Mouse (Mus musculus) heart, postnatal 14 days (tissue): Measurements from ENCODE around the gene Elovl3. TPM values are rescaled to one million over a fixed set of nuclear protein-coding genes. Genes with fewer than 3 reads are reported as not detected.
A peak's percentile ranks its signal among the peaks of the same experiment; 100 is the strongest.
"Not testable (repeated sequence)": the region's sequence is repeated elsewhere in the genome, so short reads cannot be mapped to it uniquely, and the experiment has no call there.

ENCODE experiments used
- DNase-seq, 2 experiments: peaks; one replicate each; pipeline ENCODE4 v3.0.0; 2021 to 2022
- intact Hi-C: fragments of 180-260 bp; cut with DNase I; formaldehyde crosslinking; loops from one replicate; pipeline ENCODE4 v1.15.1; 2025
- total RNA-seq, 2 experiments: library from RNA; stranded (reverse); gene quantifications; 2 replicates each; pipeline ENCODE4 v1.2.3; 2021

The Elovl3 gene
- total RNA-seq, 2 experiments from 2014 or later, result 0.67 TPM; not detected in 1

DNA sequence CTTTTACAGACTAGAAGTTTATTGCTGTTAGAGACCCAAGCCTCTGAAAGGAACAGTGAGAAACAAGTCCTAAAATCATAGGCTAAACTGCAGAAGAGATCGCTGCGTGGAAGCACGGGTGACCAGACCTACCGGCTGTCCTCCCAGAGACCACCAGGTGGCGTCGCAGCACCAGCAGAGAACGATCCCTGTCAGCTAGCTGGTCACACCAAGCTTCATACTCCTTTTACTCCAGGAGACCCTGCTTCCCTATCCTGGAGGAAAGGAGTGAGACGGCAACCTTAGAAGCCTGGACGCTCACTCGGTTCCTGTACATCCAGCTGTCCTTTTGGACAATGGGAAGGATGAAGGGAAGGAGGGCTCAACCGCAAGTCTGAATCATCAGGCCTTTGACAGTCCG is 3.6 kb downstream of the Elovl3 start:
- peak; percentile 92 to 95 for DNase-seq
- intact Hi-C loops, result loop anchor here (1.0 to 2.0 kb wide), 2 partner anchors 119 to 170 kb away; partner anchors contain the start of gene Nfkb2

DNA sequence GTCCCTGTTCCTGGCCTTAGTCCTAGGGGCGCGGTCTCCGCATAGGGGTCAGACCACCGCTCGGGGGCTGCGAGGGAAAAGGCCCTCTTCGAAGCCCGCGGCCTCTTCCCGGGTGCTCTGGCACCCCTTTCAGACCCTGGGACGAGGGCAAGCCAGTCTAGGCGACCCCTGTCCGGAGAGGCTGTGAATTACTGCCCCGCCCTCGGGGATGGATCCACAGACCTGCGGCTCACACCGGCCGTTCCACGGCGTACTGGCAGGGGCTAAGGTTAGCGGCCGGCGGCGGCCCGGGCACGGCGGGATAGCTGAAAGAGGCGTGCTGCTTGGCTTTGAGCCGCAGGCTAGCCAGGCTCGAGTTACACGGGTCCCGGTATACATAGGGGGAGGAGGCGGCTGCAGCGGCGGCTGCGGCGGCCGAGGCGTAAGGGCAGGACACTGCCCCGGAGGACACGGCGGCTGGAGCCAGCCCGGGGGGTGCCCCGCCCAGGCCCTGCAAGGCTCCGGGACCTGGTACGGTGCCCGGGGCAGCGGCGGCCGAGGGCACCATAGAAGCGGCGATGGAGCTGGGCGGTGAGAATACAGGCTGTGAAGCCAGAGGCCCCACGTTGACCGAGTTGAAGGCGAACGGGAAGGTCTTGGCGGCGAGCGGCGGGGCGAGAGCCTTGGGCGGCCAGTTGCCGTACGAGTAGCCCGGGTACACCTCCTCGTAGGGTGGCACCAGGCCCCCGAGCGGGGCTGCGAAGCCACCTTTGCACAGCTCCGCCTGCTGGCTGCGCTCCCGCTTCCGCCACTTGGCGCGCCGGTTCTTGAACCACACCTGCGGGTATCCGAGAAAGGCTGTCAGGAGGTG is 4.3 kb downstream of the Elovl3 start:
- peak; percentile 49 to 56 for DNase-seq
- intact Hi-C loops, result loop anchor here (1.0 to 2.0 kb wide), 2 partner anchors 118 to 169 kb away; partner anchors contain the start of gene Nfkb2

DNA sequence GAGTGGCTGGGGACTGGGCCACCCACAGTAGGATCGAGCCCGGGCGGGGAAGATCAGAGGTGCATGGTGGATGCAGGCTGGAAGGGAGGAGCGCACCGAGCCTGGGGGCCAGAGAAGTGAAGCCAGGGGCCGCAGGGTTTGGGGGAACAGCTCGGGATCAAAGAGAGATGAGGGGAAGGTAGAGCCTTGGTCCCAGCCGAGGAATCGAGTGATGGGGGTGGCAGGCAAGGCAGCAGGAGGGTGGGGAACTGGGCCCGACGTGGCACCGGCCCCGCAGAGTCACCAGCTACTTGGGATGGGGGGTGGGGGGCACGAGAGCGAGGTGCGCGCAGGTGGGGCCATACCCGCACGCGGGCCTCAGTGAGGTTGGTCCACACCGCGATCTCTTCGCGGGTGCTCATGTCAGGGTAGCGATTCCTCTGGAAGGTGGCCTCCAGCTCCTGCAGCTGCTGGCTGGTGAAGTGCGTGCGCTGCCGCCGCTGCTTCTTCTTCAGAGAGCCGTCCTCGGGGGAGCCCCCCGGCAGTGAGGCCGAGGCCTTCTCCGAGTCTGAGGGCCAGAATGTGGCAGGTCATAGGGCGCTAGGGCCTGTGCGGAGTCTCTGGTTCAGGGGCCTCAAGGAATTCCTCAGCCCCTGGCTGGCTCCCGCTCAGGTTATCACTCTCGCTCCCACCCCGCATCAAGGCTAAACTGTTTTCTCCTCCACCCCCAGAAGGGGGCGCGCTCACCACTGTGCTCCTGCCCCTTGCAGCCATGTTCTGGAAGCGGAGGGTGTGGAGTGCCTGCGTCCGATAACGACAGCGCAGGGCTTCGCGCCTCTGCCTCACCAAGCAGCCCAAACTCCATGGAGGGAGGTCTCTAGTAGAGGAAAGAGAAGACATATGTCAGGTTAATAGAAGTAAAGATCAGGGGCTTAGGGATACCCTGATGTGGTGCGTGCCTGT is 5.2 kb downstream of the Elovl3 start:
- intact Hi-C loops, result no loop called here
- peak; percentile 84 for DNase-seq

DNA sequence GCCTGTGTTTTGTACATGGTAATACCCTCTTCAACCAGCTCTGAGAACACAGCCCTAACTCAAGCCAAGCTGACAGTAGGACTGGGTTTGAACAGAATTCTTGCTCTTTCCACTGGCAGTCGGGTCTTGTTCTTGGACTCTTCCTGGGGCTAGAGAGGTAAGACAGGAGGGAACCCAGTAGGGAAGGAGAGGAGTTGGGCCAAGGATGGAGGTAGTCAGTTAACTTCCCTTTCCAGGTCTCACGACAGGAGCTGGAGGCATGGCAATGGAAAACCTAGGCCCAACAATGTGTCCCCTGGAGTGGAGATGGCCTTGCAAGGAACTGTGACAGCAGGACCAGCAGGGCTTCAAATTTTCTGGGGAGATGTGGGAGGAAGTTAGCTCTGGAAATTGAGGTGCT is 8.6 kb downstream of the Elovl3 start:
- intact Hi-C loops, result no loop called here
- DNase-seq, result no peak

DNA sequence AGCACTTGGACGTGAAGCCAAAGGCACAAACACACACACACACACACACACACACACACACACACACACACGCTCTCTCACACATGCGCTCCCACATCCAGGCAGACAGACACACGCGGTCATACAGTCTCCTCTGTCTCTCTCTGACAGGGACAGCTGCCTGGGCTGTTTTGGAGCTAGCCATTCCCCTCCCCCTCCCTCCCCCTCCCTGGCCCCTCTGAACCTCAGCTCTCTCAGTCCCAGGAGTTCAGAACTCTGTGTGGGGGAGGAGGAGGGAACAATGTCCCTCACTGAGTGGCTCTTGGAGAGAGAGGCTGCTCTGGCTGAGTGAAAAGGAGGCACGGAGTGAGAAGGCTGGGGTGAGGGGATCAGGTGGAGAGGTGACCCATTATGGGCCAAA is 9.4 kb downstream of the Elovl3 start:
- peak; percentile 9 to 10 for DNase-seq
- intact Hi-C loops, result no loop called here

DNA sequence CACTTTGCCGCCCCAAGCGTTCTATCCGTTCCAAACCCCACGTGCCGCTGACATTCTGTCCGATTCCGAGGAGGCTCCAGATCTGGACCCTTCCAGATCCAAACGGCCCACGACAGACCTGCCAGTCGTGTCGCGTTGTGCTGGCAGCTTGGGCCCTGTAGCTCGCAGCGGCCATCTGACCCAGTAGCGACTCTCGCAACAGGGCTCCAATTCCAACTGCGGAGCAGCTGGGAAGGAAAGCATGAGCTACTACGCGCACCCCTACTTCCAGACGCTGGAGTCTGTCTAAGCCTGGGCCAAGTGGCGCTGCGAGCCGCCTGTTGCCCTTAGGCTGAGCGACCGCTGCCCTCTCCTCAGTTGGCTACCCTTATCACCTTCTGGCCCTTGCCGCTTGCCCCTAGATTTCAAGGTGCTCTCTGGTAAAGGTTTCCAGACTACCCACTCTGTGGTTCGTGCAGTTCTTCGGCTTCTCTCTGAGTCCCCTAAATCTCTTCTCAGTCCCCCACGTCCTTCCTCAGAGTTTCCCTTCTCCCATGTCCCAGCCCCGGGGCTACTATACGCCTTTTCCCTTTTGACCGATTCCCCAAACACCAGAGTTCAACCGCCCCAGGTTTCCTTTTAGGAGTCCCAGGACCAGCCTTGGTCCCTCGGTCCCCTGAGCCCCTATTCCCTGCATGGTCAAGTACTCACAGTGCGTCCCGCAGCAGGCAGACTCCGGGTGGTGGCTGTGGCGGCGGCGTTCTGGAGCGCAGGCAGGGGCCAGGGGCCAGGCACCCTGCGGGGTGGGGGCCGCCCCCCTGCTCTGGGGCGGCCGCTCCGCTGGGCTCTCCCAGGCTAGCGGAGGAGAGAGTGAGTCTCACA is 16.0 kb downstream of the Elovl3 start, which contains the start of gene Pitx3:
Gene Pitx3, minus strand, starts transcription at position 816 of the 861 bp plus-strand sequence.
- DNase-seq, result peak; percentile 27 to 30
- intact Hi-C loops, result loop anchor here (5.0 kb wide), 1 partner anchor 40 kb away; no protein-coding TSS in a partner anchor

DNA sequence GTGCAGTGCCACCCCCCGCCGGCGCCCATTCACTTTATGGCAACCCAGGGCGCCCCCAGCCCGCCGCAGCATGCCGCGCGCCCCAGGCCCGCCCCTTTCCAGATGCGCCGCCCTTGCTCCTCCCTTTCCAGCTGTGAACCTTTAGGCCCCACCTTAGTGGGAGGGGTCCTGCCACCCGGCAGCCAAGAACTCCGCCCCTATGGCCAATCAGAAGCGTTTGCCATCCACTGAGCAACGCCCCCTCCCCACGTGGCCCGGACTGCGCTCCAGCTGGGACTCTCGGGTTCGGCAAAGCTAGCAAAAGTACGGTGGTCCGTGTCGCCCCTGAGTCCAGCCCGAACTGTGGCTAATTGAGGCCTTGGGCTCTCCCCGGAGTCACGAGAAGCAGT is 16.7 kb downstream of the Elovl3 start:
- intact Hi-C loops, result loop anchor here (5.0 kb wide), 1 partner anchor 39 kb away; no protein-coding TSS in a partner anchor
- DNase-seq, result peak; percentile 85 to 88

DNA sequence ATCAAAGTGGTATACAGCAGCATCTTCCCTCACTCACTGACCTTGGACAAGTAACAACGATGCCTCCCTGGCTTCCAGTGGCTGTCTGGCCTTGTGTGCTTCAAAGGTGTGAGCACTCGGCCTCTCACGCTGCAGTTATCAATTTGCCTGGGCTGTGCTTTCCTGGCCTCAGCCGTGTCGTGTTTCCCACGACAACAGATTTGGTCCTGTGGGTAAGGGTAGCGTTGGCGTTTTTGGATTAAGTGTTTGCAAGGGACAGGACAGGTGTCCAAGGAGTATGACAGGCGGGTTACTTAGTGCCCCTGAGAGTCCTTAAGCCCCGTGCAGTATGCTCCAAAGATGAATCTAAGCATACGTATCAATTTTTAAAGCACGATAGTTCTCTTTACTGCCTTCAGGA is 17.4 kb downstream of the Elovl3 start:
- DNase-seq, result no peak
- intact Hi-C loops, result loop anchor here (5.0 kb wide), 1 partner anchor 38 kb away; no protein-coding TSS in a partner anchor

DNA sequence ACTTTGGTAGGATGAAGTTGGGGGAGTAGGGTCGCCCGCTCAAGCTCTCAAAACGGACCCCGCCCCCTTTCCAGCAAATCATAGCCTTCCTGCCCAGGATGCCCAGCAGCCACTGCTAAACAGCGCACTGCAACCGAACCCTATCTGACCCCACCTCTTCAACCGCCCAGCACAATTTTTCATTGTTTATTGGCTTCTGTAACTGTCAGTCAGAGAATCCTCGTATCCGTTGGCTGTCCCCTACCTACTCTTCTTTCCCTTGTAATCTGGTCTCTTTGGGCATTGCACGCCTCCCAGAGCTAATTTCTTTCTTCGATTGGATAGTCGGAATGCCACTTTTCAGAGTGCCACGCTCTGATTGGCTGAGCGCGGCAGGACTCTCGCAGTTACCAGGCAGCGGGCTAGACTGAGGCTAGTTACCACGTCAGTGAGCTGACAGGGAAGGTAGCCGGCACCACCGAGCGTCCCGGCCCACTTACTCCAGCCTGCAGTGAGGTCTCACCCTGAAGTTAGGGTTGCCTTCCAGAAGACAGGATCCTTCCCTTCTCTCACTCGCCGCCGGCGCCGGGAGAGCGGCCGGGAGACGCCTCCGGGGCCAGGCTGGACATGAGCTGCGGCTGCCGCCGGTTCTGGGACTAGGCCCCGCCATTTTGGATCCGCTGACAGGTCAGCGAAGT is 20.6 kb downstream of the Elovl3 start, which contains the start of gene Gbf1:
Gene Gbf1, plus strand, starts transcription at position 383 of the 677 bp plus-strand sequence.
- DNase-seq, result peak; percentile 90 to 91
- intact Hi-C loops, result no loop called here

DNA sequence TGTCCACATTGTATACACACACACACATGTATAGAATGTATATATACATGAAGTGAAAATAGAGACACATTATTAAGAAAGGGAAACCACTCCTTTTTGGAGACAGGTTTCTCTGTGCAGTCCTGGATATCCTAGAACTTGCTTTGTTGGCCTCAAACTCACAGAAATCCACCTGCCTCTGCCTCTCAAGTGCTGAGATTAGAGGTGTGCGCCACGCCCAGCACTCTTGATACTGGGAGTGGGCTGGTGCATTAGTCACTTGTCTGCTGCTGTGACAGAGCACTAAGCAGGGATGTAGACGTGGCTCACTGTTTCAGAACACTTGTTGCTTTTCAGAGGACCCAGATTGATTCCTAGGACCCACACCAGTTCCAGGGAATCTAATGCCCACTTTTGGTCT is 34.3 kb downstream of the Elovl3 start:
- intact Hi-C loops, result no loop called here
- DNase-seq, result no peak

DNA sequence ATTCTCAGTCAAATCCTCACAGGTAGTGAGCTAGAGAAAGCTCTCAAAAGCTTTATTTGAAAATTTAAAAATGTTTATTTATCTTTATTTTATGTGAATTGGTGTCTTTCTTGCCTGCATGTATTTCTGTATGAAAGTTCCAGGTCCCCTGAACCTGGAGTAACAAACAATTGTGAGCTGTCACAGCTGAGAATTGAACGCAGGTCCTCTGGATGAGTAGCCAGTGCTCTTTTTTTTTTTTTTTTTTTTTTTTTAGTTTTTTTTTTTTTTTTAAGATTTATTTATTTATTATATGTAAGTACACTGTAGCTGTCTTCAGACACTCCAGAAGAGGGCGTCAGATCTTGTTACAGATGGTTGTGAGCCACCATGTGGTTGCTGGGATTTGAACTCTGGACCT is 35.5 kb downstream of the Elovl3 start:
- DNase-seq, intact Hi-C loops: not testable (repeated sequence)

DNA sequence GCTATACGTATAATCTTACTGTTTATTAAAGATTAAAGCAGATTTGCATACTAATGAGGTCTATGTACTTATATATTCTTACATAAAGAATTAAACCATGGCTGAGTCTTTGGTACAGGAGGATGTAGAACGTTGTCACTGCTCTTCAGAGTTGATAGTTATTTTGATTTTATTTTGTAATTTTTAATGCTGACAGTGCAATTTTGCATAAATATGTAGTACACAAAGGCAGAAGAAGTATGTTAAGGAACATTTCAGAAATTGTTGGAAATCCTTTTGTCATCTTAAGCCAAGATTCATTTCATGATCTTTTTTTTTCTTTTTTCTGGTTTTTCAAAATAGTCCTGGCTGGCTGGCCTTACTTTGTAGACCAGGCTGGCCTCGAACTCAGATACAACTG is 37.7 kb downstream of the Elovl3 start:
- DNase-seq, result no peak
- intact Hi-C loops, result no loop called here

DNA sequence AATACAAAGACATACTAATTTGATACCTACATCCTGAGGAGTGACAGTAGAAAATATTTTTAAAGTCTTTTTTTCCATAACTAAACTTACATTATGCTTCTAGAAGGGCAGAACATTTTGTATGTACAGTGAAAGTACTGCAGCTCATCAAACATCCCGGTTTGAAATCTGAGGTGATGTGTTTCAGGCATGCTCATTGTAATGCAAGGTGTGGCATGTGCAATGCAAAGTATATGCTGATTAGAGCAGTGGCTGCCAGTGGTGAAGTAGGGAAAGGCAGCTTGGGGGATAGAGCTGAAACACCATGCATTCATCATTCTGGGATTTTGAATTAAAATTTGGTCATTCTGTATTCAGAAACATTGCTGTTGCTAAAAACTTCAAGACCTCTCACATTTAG is 38.2 kb downstream of the Elovl3 start:
- no peak for DNase-seq
- intact Hi-C loops, result no loop called here

DNA sequence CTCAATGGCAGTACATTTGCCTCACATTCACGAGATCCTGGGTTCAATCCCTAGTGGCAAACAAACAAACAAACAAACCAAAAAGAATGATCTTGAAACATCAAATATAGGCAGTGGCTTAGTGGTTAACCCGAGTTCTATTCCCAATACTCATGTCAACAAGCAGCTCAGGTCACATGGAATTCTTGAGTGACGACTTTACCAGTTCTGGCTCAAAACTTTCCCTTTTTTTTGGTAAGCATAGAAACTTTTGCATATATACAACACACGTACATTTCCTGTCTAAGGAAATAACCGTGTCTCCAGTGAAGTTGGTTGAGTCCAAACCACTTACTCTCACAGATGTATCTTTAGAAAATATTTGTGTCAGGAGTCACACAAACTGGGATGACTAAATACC is 40.8 kb downstream of the Elovl3 start:
- intact Hi-C loops, result no loop called here
- no peak for DNase-seq

DNA sequence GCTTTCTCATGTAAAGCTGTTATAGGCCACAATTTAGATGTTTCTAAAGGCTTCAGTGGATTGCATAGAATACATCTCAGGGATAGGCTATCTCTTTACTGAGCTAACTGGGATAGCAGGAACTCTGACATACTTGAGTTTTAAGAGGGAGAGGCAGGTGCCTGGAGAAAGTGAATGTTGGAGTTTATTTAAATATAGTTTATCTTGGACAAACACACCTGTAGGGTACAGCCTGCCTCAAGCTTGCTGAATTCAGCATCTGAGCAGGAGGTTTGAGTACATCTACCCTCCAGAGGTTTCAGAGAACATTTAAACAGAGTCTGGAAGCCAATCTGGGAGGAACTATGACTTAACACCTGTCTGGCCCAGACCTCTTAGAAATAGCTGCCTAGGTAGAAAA is 43.5 kb downstream of the Elovl3 start:
- intact Hi-C loops, result no loop called here
- DNase-seq, result no peak

DNA sequence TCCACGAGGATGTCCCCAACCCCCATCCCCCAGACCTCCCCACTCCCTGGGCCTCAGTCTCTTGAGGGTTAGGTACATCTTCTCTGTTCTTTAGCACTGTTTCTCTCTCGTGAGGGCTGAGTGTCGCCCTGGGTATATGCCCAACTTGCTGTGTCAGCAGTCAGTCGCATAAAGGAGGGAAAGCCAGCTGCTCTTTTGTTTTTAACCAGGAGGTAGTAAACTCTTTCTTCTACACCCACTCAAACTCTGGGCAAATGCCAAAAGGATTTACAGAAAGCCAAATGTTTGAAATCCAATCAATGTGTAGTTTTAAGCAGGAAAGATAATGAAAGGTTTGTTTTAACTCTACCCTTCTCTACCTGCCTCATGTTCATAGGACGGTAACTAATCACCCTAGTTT is 45.3 kb downstream of the Elovl3 start:
- intact Hi-C loops, result no loop called here
- no peak for DNase-seq

DNA sequence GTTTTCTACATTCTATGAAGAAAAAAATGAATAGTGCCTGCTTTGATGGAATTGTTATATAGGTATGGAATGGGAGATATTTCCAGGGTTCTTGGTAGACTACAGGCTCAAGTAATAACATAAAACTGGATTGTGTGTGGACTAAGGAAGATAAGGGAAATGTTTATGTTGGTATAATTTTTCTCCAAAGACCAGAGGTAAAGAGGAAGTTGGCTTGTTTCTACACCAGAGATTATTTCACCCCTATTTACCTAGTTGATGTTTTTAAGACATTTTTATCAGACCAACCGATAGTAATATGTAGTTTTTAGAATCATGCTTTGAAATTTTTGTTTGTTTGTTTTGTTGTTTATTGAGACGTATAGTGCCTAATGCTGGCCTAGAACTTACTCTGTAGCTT is 48.6 kb downstream of the Elovl3 start:
- intact Hi-C loops, result no loop called here
- DNase-seq, result no peak

DNA sequence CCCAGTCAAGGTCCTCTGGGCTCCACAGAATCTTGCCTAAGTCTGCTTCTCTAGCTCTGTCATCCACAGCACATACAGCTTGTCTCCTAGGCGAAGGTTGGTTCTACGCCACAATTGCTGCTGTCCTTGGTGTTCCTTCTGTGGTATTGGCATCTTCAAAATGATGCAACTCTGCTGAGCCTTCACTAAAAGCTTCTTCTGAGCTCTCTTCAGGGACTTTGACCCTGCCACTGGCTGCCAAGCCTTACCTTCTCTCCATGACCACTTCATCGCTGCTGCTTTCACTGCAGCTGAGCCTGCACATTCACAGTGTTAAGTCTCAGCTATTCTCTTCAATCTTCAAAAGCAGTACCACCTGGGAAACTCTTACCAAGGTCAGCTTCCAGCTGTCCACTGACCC is 50.5 kb downstream of the Elovl3 start:
- no peak for DNase-seq
- intact Hi-C loops, result no loop called here
